ENCODE assay signal across 21 mouse cellular contexts in genomic region chr4:69508281-69508680, GRCm38 (mm10).
DNase-seq lines count a peak whose midpoint lies in the region; ATAC-seq and TF ChIP-seq lines count a peak whose summit lies in the region.
"Had no signal": no experiment of that assay in that cellular context is flagged by ENCODE, and none has a peak within 500 bp of the region (broad histone marks: within the 10 kb centered on the region; RNA-seq: fewer than 3 reads in every experiment).

No protein-coding gene starts in this region.

- ATAC-seq in kidney, postnatal 0 days (replicated peaks; ENCODE audit: low FRiP score, low read depth) = no peak
- peak; percentile 14; the same call in 1 of the 2 replicates for ATAC-seq in lung, embryonic 15.5 days (ENCODE audit: borderline replicate concordance, extremely low read depth, low FRiP score, low TSS enrichment)
- peak; percentile 60 for ATAC-seq in lung, postnatal 0 days
- ATAC-seq: activated CD4-positive, CD25-positive, alpha-beta regulatory T cell, adult 4 months; forebrain, embryonic 13.5 days; forebrain, embryonic 15.5 days; forebrain, postnatal 0 days; Patski had no signal

- DNase-seq in kidney, postnatal 0 days (ENCODE audit: low spot score) = peak; percentile 62
- DNase-seq in kidney, postnatal 36 days = no peak
- no peak for DNase-seq in lung, postnatal 14 days
- DNase-seq in lung, postnatal 0 days (ENCODE audit: low spot score) = peak; percentile 68
- no peak for DNase-seq in lung, postnatal 36 days
- DNase-seq in heart, postnatal 4 days = no peak
- DNase-seq: adrenal gland, adult 8-10 months; adrenal gland, postnatal 14 days; adrenal gland, postnatal 36 days; cerebellum, adult 11-12 months; cerebellum, adult 2 months; cerebellum, adult 9-10 months; cerebellum, postnatal 10 days; cerebellum, postnatal 25 days; forebrain, postnatal 0 days had no signal

- no peaks in the 10 kb centered on the region for H3K9me3 ChIP-seq in kidney, postnatal 0 days (replicated peaks; ENCODE audit: low read length)
- H3K9me3 ChIP-seq in lung, embryonic 15.5 days = no peaks in the 10 kb centered on the region
- no peaks in the 10 kb centered on the region for H3K9me3 ChIP-seq in lung, postnatal 0 days (ENCODE audit: low read length)
- H3K9me3 ChIP-seq: embryonic facial prominence, embryonic 13.5 days; forebrain, embryonic 13.5 days; forebrain, embryonic 15.5 days had no signal

- H3K36me3 ChIP-seq in kidney, postnatal 0 days (ENCODE audit: insufficient read depth, low read length) = no peaks in the 10 kb centered on the region
- H3K36me3 ChIP-seq in lung, embryonic 15.5 days = no peaks in the 10 kb centered on the region
- H3K36me3 ChIP-seq in lung, postnatal 0 days (ENCODE audit: insufficient read depth, low read length) = no peaks in the 10 kb centered on the region
- H3K36me3 ChIP-seq: embryonic facial prominence, embryonic 13.5 days; forebrain, embryonic 15.5 days had no signal

- TF ChIP-seq EP300 in lung, postnatal 0 days (IDR thresholded peaks at IDR 0.05) = no peak

- H3K27me3 ChIP-seq in kidney, postnatal 0 days (ENCODE audit: insufficient read depth, low read length) = no peaks in the 10 kb centered on the region
- H3K27me3 ChIP-seq in lung, embryonic 15.5 days = no peaks in the 10 kb centered on the region
- no peaks in the 10 kb centered on the region for H3K27me3 ChIP-seq in lung, postnatal 0 days (replicated peaks; ENCODE audit: insufficient read depth, low read length)
- H3K27me3 ChIP-seq: embryonic facial prominence, embryonic 13.5 days; forebrain, embryonic 13.5 days; forebrain, embryonic 15.5 days; Patski had no signal

- 50% methylated on average over 4 of the region's 4 CpGs for WGBS in kidney, postnatal 0 days
- 31% methylated on average over 4 of the region's 4 CpGs for whole genome bisulfite sequencing in lung, embryonic 15.5 days
- WGBS in lung, postnatal 0 days = 27% methylated on average over 4 of the region's 4 CpGs

- H3K4me2 ChIP-seq in kidney, postnatal 0 days (ENCODE audit: low read length) = no peak overlapping the region
- no peak overlapping the region for H3K4me2 ChIP-seq in lung, embryonic 15.5 days
- H3K4me2 ChIP-seq in lung, postnatal 0 days (replicated peaks; ENCODE audit: low read depth, low read length) = no peak overlapping the region
- H3K4me2 ChIP-seq: embryonic facial prominence, embryonic 13.5 days; forebrain, embryonic 13.5 days; forebrain, embryonic 15.5 days had no signal

- no peak overlapping the region for H3K9ac ChIP-seq in kidney, postnatal 0 days (ENCODE audit: low read depth, low read length)
- H3K9ac ChIP-seq in lung, embryonic 15.5 days = no peak overlapping the region
- no peak overlapping the region for H3K9ac ChIP-seq in lung, postnatal 0 days (replicated peaks; ENCODE audit: low read depth)
- H3K9ac ChIP-seq: embryonic facial prominence, embryonic 13.5 days; forebrain, embryonic 13.5 days; forebrain, embryonic 15.5 days; forebrain, postnatal 0 days had no signal

- TF ChIP-seq CTCF in kidney, postnatal 0 days (IDR thresholded peaks at IDR 0.05; ENCODE audit: low read depth) = no peak
- no peak for TF ChIP-seq CTCF in lung, postnatal 0 days (IDR thresholded peaks at IDR 0.05)

- no peak overlapping the region for H3K27ac ChIP-seq in kidney, postnatal 0 days
- no peak overlapping the region for H3K27ac ChIP-seq in lung, embryonic 15.5 days
- no peak overlapping the region for H3K27ac ChIP-seq in lung, postnatal 0 days (ENCODE audit: low read length)
- H3K27ac ChIP-seq: embryonic facial prominence, embryonic 13.5 days; forebrain, embryonic 13.5 days; forebrain, embryonic 15.5 days had no signal

- H3K4me3 ChIP-seq in kidney, postnatal 0 days (replicated peaks; ENCODE audit: low read depth, low read length) = no peak overlapping the region
- H3K4me3 ChIP-seq in lung, embryonic 15.5 days = no peak overlapping the region
- no peak overlapping the region for H3K4me3 ChIP-seq in lung, postnatal 0 days (ENCODE audit: low read depth, low read length)
- H3K4me3 ChIP-seq: embryonic facial prominence, embryonic 13.5 days; forebrain, embryonic 13.5 days; forebrain, embryonic 15.5 days had no signal

- no peaks in the 10 kb centered on the region for H3K4me1 ChIP-seq in kidney, postnatal 0 days (replicated peaks; ENCODE audit: insufficient read depth, low read length)
- no peaks in the 10 kb centered on the region for H3K4me1 ChIP-seq in lung, embryonic 15.5 days
- H3K4me1 ChIP-seq in lung, postnatal 0 days (ENCODE audit: insufficient read depth, low read depth, low read length) = no peaks in the 10 kb centered on the region
- H3K4me1 ChIP-seq: embryonic facial prominence, embryonic 13.5 days; forebrain, embryonic 13.5 days; forebrain, embryonic 15.5 days had no signal

Comparison
In these comparisons a context has a peak if more than half of its experiments do, and no peak if none do; other contexts are left out.
1. DNase-seq: peak in kidney, postnatal 0 days (single experiment) and lung, postnatal 0 days (single experiment); none in kidney, postnatal 36 days (0 of 2), lung, postnatal 14 days (single experiment), lung, postnatal 36 days (single experiment) and heart, postnatal 4 days (single experiment).